Mouse (Mus musculus): ENCODE results near the gene Igf1r. TPM values are rescaled to one million over a fixed set of nuclear protein-coding genes. Genes with fewer than 3 reads are reported as not detected.

Igf1r gene
- polyA plus RNA-seq, 1 experiment from 2014 or later = 15.9 TPM

- H3K4me1 ChIP-seq (ENCODE audit: insufficient read depth, low read depth, low read length) = peaks cover 3% of the 10 kb centered on the region; the same call in 1 of the 2 replicates
- 24% methylated on average over 2 of the region's 2 CpGs for WGBS
- no peaks in the 10 kb centered on the region for H3K9me3 ChIP-seq (ENCODE audit: low read length)
- ATAC-seq (0 out of 2 replicates have a peak, but pooled peaks have one; percentile 33), DNase-seq (ENCODE audit: low spot score) (peak; percentile 30)
- no peak overlapping the region for H3K27ac ChIP-seq (ENCODE audit: low read length)
- H3K9ac ChIP-seq (replicated peaks; ENCODE audit: low read depth) = no peak overlapping the region
- no peaks in the 10 kb centered on the region for H3K27me3 ChIP-seq (replicated peaks; ENCODE audit: insufficient read depth, low read length)
- no peaks in the 10 kb centered on the region for H3K36me3 ChIP-seq (ENCODE audit: insufficient read depth, low read length)
- H3K4me2 ChIP-seq (replicated peaks; ENCODE audit: low read depth, low read length) = peak overlapping the region; percentile 8; the same call in 1 of the 2 replicates
- TF ChIP-seq CTCF (IDR thresholded peaks at IDR 0.05) (no peak), EP300 (IDR thresholded peaks at IDR 0.05) (no peak)
- no peak overlapping the region for H3K4me3 ChIP-seq (ENCODE audit: low read depth, low read length)
These were observed 101.9 kb downstream of the Igf1r start for GRCm38 (mm10) chr7:68054498-68054897.

- Histone ChIP-seq H3K27ac (ENCODE audit: low read length) (no peak overlapping the region), H3K36me3 (ENCODE audit: insufficient read depth, low read length) (no peaks in the 10 kb centered on the region), H3K9ac (replicated peaks; ENCODE audit: low read depth) (no peak overlapping the region), H3K4me1 (ENCODE audit: insufficient read depth, low read depth, low read length) (peaks cover 3% of the 10 kb centered on the region; the same call in 1 of the 2 replicates), H3K9me3 (ENCODE audit: low read length) (no peaks in the 10 kb centered on the region), H3K27me3 (replicated peaks; ENCODE audit: insufficient read depth, low read length) (no peaks in the 10 kb centered on the region), H3K4me2 (replicated peaks; ENCODE audit: low read depth, low read length) (peak overlapping the region; percentile 8; the same call in 1 of the 2 replicates), H3K4me3 (ENCODE audit: low read depth, low read length) (no peak overlapping the region)
- no peak for TF ChIP-seq EP300 (IDR thresholded peaks at IDR 0.05)
- peak; percentile 53 for TF ChIP-seq CTCF (IDR thresholded peaks at IDR 0.05)
- DNase-seq (ENCODE audit: low spot score) (peak; percentile 27), ATAC-seq (peak; percentile 9; the same call in 1 of the 2 replicates)
- WGBS = 67% methylated on average over 6 of the region's 6 CpGs
These were observed 102.3 kb downstream of the Igf1r start for GRCm38 (mm10) chr7:68054956-68055355.

DNA sequence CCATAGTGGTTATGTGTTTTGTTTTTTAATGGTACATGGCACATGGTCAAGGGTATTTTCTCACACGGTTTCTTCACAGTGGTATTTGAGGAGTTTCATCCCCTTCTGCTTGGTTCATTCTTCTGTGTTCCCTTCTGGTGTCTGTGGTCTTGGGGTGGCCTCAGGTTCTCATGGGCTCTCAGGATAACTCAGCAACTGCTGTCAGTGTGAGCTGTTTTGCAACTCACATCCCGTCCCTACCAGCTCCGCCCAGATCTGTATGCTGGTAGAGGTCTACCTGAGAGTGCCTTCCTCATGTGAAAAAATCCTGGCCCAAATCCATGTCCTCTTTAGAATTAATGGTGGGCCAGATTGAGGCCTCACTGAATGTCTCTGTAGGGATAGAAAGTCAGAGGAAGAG, 104.4 kb downstream of the Igf1r start:
- ATAC-seq (no peak), DNase-seq (ENCODE audit: low spot score) (no peak)
- Histone ChIP-seq H3K9me3 (ENCODE audit: low read length) (no peaks in the 10 kb centered on the region), H3K27ac (ENCODE audit: low read length) (no peak overlapping the region), H3K27me3 (replicated peaks; ENCODE audit: insufficient read depth, low read length) (no peaks in the 10 kb centered on the region), H3K9ac (replicated peaks; ENCODE audit: low read depth) (no peak overlapping the region), H3K36me3 (ENCODE audit: insufficient read depth, low read length) (no peaks in the 10 kb centered on the region), H3K4me3 (ENCODE audit: low read depth, low read length) (no peak overlapping the region), H3K4me2 (replicated peaks; ENCODE audit: low read depth, low read length) (no peak overlapping the region), H3K4me1 (ENCODE audit: insufficient read depth, low read depth, low read length) (peaks cover 3% of the 10 kb centered on the region; the same call in 1 of the 2 replicates)
- 72% methylated on average over 3 of the region's 3 CpGs for WGBS
- TF ChIP-seq EP300 (IDR thresholded peaks at IDR 0.05) (no peak), CTCF (IDR thresholded peaks at IDR 0.05) (no peak)

GRCm38 (mm10) chr7:68059690-68060089, 107.1 kb downstream of the Igf1r start:
- TF ChIP-seq EP300 (IDR thresholded peaks at IDR 0.05) (no peak), CTCF (IDR thresholded peaks at IDR 0.05) (no peak)
- no peaks in the 10 kb centered on the region for H3K36me3 ChIP-seq (ENCODE audit: insufficient read depth, low read length)
- no peaks in the 10 kb centered on the region for H3K9me3 ChIP-seq (ENCODE audit: low read length)
- 78% methylated on average over 6 of the region's 6 CpGs for WGBS
- no peak overlapping the region for H3K9ac ChIP-seq (replicated peaks; ENCODE audit: low read depth)
- peaks cover 19% of the 10 kb centered on the region for H3K4me1 ChIP-seq (ENCODE audit: insufficient read depth, low read depth, low read length)
- DNase-seq (ENCODE audit: low spot score) (no peak), ATAC-seq (no peak)
- H3K27me3 ChIP-seq (replicated peaks; ENCODE audit: insufficient read depth, low read length) = no peaks in the 10 kb centered on the region
- no peak overlapping the region for H3K27ac ChIP-seq (ENCODE audit: low read length)
- H3K4me2 ChIP-seq (replicated peaks; ENCODE audit: low read depth, low read length) = no peak overlapping the region
- H3K4me3 ChIP-seq (ENCODE audit: low read depth, low read length) = no peak overlapping the region

GRCm38 (mm10) chr7:68061434-68061833, 108.8 kb downstream of the Igf1r start:
- H3K27me3 ChIP-seq (replicated peaks; ENCODE audit: insufficient read depth, low read length) = no peaks in the 10 kb centered on the region
- 55% methylated on average over 9 of the region's 9 CpGs for whole genome bisulfite sequencing
- no peaks in the 10 kb centered on the region for H3K9me3 ChIP-seq (ENCODE audit: low read length)
- no peak overlapping the region for H3K4me3 ChIP-seq (ENCODE audit: low read depth, low read length)
- H3K4me2 ChIP-seq (replicated peaks; ENCODE audit: low read depth, low read length) = peak overlapping the region; percentile 28; the same call in 1 of the 2 replicates
- TF ChIP-seq EP300 (IDR thresholded peaks at IDR 0.05) (no peak), CTCF (IDR thresholded peaks at IDR 0.05) (no peak)
- ATAC-seq (no peak), DNase-seq (ENCODE audit: low spot score) (no peak)
- H3K27ac ChIP-seq (ENCODE audit: low read length) = peak overlapping the region; percentile 57; the same call in 1 of the 2 replicates
- H3K9ac ChIP-seq (replicated peaks; ENCODE audit: low read depth) = no peak overlapping the region
- H3K36me3 ChIP-seq (ENCODE audit: insufficient read depth, low read length) = no peaks in the 10 kb centered on the region
- H3K4me1 ChIP-seq (ENCODE audit: insufficient read depth, low read depth, low read length) = peaks cover 24% of the 10 kb centered on the region

DNA sequence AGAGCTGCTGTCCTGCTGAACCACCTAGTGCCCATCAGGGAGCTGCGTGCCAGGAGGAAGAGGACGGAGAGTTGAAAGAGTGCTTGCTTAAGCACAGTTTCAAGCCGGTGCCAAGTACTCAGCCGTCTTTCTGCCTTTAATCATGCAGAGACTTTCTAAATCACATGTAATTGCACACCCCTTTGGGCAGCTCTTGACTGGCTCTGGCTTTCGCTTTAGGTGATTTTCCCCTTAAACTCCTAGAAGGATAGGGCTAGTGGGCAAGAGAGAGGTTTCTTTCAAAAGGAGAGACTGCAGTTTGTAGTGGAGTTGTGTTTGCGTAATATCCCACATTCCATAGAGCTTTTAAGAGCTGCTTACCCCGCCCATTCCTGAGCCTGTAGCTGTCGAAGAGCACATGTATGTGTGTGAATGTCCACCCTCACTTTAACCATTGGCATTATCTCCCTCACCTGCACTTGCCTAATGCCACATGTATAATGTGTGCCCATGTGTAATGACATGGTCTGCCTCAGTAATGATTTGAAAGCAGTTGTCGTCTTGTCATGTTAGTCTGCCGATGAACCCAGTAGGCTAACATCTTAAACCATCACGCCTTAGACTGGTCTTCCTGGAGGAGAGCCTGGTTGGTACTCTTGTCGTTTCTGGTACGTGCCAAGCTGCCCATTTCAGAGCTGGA, 109.7 kb downstream of the Igf1r start:
- Histone ChIP-seq H3K27me3 (replicated peaks; ENCODE audit: insufficient read depth, low read length) (no peaks in the 10 kb centered on the region), H3K4me3 (ENCODE audit: low read depth, low read length) (no peak overlapping the region), H3K4me2 (replicated peaks; ENCODE audit: low read depth, low read length) (peak overlapping the region; percentile 28; the same call in 1 of the 2 replicates), H3K27ac (ENCODE audit: low read length) (peak overlapping the region; percentile 57), H3K4me1 (ENCODE audit: insufficient read depth, low read depth, low read length) (peaks cover 24% of the 10 kb centered on the region), H3K36me3 (ENCODE audit: insufficient read depth, low read length) (no peaks in the 10 kb centered on the region), H3K9ac (replicated peaks; ENCODE audit: low read depth) (no peak overlapping the region), H3K9me3 (ENCODE audit: low read length) (no peaks in the 10 kb centered on the region)
- TF ChIP-seq EP300 (IDR thresholded peaks at IDR 0.05) (peak; percentile 72; the same call in 1 of the 2 replicates), CTCF (IDR thresholded peaks at IDR 0.05) (no peak)
- ATAC-seq = peak; percentile 83
- WGBS = 37% methylated on average over 13 of the region's 13 CpGs
- peak; percentile 88 for DNase-seq (ENCODE audit: low spot score)
